Mouse (Mus musculus) v-Abl transformed pro-B cells (cell line): ENCODE data around the gene Scube2.

ENCODE experiments used
- in situ Hi-C, 2 experiments: fragments of 400-800 bp; cut with MboI; formaldehyde crosslinking; loops; one replicate each; pipeline ENCODE4 v1.15.1; 2025; ENCODE audit not compliant: unreplicated experiment in 2 of 2

Gene Scube2

DNA sequence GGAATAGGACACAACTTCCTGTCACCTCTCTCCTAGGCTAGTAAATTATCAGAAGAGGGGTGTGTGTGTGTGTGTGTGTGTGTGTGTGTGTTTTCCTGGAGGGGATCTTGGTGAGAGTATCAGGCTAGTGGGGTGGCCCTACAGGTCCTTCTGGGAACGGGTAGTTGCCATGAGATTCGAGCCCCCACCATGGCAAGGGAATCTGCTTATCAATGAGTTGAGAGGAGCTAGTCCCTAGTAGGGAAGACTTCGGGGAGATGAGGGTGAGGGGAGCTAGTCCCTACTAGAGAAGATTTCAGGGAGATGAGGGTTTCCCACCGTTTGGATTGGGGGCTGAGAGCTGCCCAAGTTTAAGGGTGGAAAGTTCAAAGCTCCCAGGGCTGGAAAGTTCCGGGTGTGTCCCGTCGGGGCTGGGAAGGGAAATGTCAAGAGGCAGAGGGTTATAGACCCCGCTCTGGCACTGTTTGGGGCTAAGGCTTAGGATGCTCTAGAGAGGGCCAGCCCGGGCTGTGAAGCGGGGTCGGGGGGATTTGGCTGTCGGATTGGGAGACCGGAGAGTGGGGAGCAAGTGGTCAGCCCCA is 114.0 kb downstream of the Scube2 start:
- in situ Hi-C loops: no loop called here
